Mouse (Mus musculus): ENCODE measurements around the gene Dgcr2.

- TF ChIP-seq CTCF (IDR thresholded peaks at IDR 0.05; ENCODE audit: low read depth, low read length), result no peak
- no peak for TF ChIP-seq POLR2A (IDR thresholded peaks at IDR 0.05; ENCODE audit: extremely low read depth, insufficient read depth, low read length)
Measured at GRCm38 (mm10) chr16:17809711-17810110, 88.7 kb downstream of the Dgcr2 start.
